Mouse (Mus musculus) erythroblast, embryonic 14.5 days (primary cell): Measurements from ENCODE around the gene Tgif1.

Experiments used
- GATA1 ChIP-seq: IDR thresholded peaks from 2 replicates; pipeline ENCODE4 v1.6.1; 2012; ENCODE audit warnings: low read length, inconsistent platforms, mixed read lengths
- TAL1 ChIP-seq: IDR thresholded peaks from 3 replicates; pipeline ENCODE4 v1.6.1; 2012; ENCODE audit warnings: low read length, inconsistent platforms, mixed read lengths

DNA sequence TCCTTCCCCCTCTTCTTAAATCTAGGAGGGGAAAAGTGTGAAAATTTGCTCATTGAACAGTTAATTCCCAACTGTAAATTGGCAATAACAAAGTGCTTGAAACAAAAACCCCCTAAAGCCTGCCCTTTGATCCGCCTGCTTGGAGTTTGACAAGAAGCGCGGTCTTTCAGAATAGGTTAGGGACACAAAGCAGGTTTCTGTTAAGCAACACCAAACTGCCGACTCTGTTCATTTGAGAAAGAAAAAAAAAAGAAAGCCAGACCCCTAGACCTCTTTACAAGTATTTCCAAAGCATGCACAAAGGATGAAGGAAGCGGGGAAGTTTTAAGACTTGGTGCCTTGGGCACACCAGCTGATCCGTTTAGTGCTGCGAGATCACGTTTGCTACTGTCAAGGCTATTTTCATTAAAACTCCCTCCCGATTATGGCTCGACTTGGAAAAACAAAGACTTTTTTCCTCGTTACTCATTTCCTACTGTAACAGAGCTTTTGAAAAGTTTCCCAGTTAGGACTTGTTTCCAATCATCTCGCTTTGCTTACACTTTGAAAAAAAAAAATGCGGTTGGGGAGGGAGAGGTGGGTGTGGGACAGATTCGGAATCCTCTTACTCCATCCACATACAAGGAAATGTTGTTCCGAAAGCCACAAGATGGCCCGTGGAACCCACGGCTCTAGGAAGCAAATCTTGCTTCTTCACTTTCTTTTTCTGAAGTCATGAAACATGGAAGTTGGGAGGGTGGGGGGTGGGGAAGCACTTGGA, 5.4 kb downstream of the Tgif1 start:
- no peak for TF ChIP-seq TAL1
- no peak for TF ChIP-seq GATA1
